Mouse (Mus musculus): Measurements from ENCODE around the gene Mettl9.

The Mettl9 gene

GRCm38 (mm10) chr7:121035161-121035721 is 996 bp downstream of the Mettl9 start:
- H3K36me3 ChIP-seq (ENCODE audit: insufficient read depth, low read length) = no peaks in the 10 kb centered on the region
- H3K4me1 ChIP-seq (replicated peaks; ENCODE audit: low read depth, low read length) = peaks cover 14% of the 10 kb centered on the region
- no peaks in the 10 kb centered on the region for H3K27me3 ChIP-seq (ENCODE audit: insufficient read depth, low read length)
- H3K9me3 ChIP-seq (ENCODE audit: low read length) = no peaks in the 10 kb centered on the region
- TF ChIP-seq NANOG (IDR thresholded peaks at IDR 0.05; ENCODE audit: borderline replicate concordance, low read length) (no peak), CTCF (conservative IDR thresholded peaks at IDR 0.05; ENCODE audit: low read length) (no peak), POU5F1 (IDR thresholded peaks at IDR 0.05; ENCODE audit: borderline replicate concordance, low read length) (no peak)
- peak overlapping the region; percentile 95 for H3K4me3 ChIP-seq (replicated peaks; ENCODE audit: low read length)

DNA sequence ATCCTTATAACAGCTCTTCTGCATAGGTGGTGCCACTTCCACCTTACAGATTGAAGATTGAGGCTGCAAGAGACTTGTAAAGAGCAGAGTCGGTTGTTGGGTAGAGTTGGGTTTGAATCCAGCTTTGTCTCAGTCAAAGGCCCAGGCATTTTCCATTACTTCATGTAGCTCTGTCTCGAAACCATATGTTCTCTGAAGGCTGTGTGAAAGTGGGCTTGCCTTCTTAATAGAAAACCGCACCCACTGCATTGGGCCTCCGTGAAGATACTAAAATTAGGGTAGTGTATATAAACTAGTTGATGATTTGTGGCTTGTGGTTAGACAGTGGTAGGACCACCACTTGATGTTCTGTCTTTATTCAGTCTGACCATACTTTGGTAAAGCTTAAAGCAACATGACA is 6.3 kb downstream of the Mettl9 start:
- Histone ChIP-seq H3K4me1 (replicated peaks; ENCODE audit: low read depth, low read length) (peaks cover 10% of the 10 kb centered on the region), H3K4me3 (replicated peaks; ENCODE audit: low read length) (no peak overlapping the region), H3K9me3 (ENCODE audit: low read length) (no peaks in the 10 kb centered on the region), H3K36me3 (ENCODE audit: insufficient read depth, low read length) (no peaks in the 10 kb centered on the region), H3K27me3 (ENCODE audit: insufficient read depth, low read length) (no peaks in the 10 kb centered on the region)
- TF ChIP-seq NANOG (IDR thresholded peaks at IDR 0.05; ENCODE audit: borderline replicate concordance, low read length) = no peak
- TF ChIP-seq CTCF (conservative IDR thresholded peaks at IDR 0.05; ENCODE audit: low read length) = no peak
- no peak for TF ChIP-seq POU5F1 (IDR thresholded peaks at IDR 0.05; ENCODE audit: borderline replicate concordance, low read length)

DNA sequence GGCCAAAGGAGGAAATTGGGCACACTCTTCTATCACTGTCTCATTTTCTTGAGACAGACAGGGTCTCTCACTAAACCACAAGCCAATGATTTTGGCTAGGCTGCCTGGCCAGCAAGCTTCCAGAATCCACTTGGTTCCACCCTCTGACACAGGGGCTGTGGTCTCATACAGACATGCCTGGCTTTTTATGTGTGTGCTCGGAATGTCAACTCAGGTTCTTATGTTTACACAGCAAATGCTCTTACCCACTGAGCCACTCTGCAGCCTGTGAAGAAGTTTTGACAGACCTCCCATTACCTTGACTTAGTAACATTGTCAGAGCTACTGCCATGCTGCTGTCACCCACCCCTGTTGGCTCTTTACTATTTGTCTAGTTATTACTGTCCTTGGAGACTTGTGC is 7.7 kb downstream of the Mettl9 start:
- TF ChIP-seq NANOG (IDR thresholded peaks at IDR 0.05; ENCODE audit: borderline replicate concordance, low read length) (no peak), CTCF (conservative IDR thresholded peaks at IDR 0.05; ENCODE audit: low read length) (no peak), POU5F1 (IDR thresholded peaks at IDR 0.05; ENCODE audit: borderline replicate concordance, low read length) (no peak)
- no peaks in the 10 kb centered on the region for H3K36me3 ChIP-seq (ENCODE audit: insufficient read depth, low read length)
- H3K4me1 ChIP-seq (replicated peaks; ENCODE audit: low read depth, low read length) = no peaks in the 10 kb centered on the region
- no peak overlapping the region for H3K4me3 ChIP-seq (replicated peaks; ENCODE audit: low read length)
- H3K9me3 ChIP-seq (ENCODE audit: low read length) = no peaks in the 10 kb centered on the region
- H3K27me3 ChIP-seq (ENCODE audit: insufficient read depth, low read length) = no peaks in the 10 kb centered on the region

DNA sequence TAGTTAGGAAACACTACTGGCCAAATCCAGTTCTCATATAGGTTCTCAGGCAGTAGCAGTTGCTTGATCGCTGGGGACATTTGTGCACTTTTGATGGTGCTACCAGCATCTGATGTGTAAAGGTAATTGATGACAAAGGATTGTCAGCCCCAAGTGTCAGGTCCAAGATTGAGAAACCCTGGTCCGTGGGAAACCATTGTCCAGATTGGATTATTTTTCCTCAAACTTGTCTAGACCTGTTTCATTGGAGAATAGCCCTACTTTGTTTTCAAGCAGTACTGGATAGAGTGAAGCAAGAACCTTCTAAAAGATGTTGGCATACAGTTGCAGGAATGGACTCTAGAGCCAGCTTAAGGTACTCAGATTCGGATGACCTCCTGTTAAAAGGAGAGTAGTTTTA is 8.8 kb downstream of the Mettl9 start:
- Histone ChIP-seq H3K27me3 (ENCODE audit: insufficient read depth, low read length) (no peaks in the 10 kb centered on the region), H3K9me3 (ENCODE audit: low read length) (no peaks in the 10 kb centered on the region), H3K4me1 (replicated peaks; ENCODE audit: low read depth, low read length) (no peaks in the 10 kb centered on the region), H3K36me3 (ENCODE audit: insufficient read depth, low read length) (peaks cover 2% of the 10 kb centered on the region; the same call in 1 of the 2 replicates), H3K4me3 (replicated peaks; ENCODE audit: low read length) (no peak overlapping the region)
- TF ChIP-seq POU5F1 (IDR thresholded peaks at IDR 0.05; ENCODE audit: borderline replicate concordance, low read length) = no peak
- no peak for TF ChIP-seq NANOG (IDR thresholded peaks at IDR 0.05; ENCODE audit: borderline replicate concordance, low read length)
- TF ChIP-seq CTCF (conservative IDR thresholded peaks at IDR 0.05; ENCODE audit: low read length) = no peak

GRCm38 (mm10) chr7:121043510-121043909 is 9.3 kb downstream of the Mettl9 start:
- Histone ChIP-seq H3K4me1 (replicated peaks; ENCODE audit: low read depth, low read length) (no peaks in the 10 kb centered on the region), H3K27me3 (ENCODE audit: insufficient read depth, low read length) (no peaks in the 10 kb centered on the region), H3K9me3 (ENCODE audit: low read length) (no peaks in the 10 kb centered on the region), H3K36me3 (ENCODE audit: insufficient read depth, low read length) (peaks cover 8% of the 10 kb centered on the region; the same call in 1 of the 2 replicates), H3K4me3 (replicated peaks; ENCODE audit: low read length) (no peak overlapping the region)
- TF ChIP-seq POU5F1 (IDR thresholded peaks at IDR 0.05; ENCODE audit: borderline replicate concordance, low read length) = no peak

GRCm38 (mm10) chr7:121044251-121044650 is 10.0 kb downstream of the Mettl9 start:
- TF ChIP-seq NANOG (IDR thresholded peaks at IDR 0.05; ENCODE audit: borderline replicate concordance, low read length) (no peak), POU5F1 (IDR thresholded peaks at IDR 0.05; ENCODE audit: borderline replicate concordance, low read length) (no peak), CTCF (conservative IDR thresholded peaks at IDR 0.05; ENCODE audit: low read length) (no peak)

DNA sequence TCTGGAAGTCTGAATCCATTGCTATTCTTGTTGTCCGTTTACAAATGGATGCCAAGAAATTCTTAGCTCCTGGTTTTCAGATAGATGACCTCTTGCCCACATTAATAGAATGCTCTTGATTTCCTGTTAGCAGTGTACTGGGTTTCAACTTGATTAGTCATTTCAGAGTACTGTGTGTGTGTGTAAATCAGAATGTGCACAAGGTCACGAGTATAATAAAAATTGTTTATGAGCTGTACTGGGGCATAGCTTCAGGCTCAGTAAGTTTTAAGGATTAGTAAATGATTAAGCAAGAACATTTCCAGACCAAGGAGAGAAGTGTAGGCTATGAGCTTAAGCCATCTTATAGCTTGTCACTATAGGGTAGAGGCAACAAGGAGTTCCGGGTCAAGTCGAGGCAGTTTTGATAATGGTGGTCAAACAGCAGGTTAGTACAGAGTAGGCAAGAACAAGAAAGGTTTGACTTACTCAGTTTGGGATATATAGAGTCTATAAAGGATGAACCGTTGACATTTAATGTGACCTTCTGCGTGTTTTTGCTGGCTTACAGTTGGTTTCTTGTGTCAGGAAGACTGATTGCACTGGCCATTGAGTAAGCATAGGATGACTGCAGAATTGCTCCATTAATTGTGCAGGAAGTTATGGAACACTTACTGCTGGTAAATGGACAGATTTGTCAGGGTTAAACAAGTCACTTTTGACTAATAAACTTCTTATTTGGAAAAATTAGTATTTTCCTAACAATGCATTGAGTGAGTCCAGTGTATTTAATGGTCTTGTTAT is 11.6 kb downstream of the Mettl9 start:
- Histone ChIP-seq H3K36me3 (ENCODE audit: insufficient read depth, low read length) (peaks cover 14% of the 10 kb centered on the region; the same call in 1 of the 2 replicates), H3K4me1 (replicated peaks; ENCODE audit: low read depth, low read length) (no peaks in the 10 kb centered on the region), H3K27me3 (ENCODE audit: insufficient read depth, low read length) (no peaks in the 10 kb centered on the region), H3K9me3 (ENCODE audit: low read length) (no peaks in the 10 kb centered on the region), H3K4me3 (replicated peaks; ENCODE audit: low read length) (no peak overlapping the region)
- TF ChIP-seq POU5F1 (IDR thresholded peaks at IDR 0.05; ENCODE audit: borderline replicate concordance, low read length) (no peak), NANOG (IDR thresholded peaks at IDR 0.05; ENCODE audit: borderline replicate concordance, low read length) (no peak), CTCF (conservative IDR thresholded peaks at IDR 0.05; ENCODE audit: low read length) (no peak)

More at GRCm38 (mm10) chr7:121044251-121044650, 10.0 kb downstream of the Mettl9 start:
- Histone ChIP-seq H3K27me3 (ENCODE audit: insufficient read depth, low read length) (no peaks in the 10 kb centered on the region), H3K4me1 (replicated peaks; ENCODE audit: low read depth, low read length) (no peaks in the 10 kb centered on the region), H3K9me3 (ENCODE audit: low read length) (no peaks in the 10 kb centered on the region), H3K4me3 (replicated peaks; ENCODE audit: low read length) (no peak overlapping the region), H3K36me3 (ENCODE audit: insufficient read depth, low read length) (peaks cover 13% of the 10 kb centered on the region; the same call in 1 of the 2 replicates)

GRCm38 (mm10) chr7:121047624-121048023 is 13.4 kb downstream of the Mettl9 start:
- peaks cover 29% of the 10 kb centered on the region for H3K36me3 ChIP-seq (ENCODE audit: insufficient read depth, low read length)
- H3K4me1 ChIP-seq (replicated peaks; ENCODE audit: low read depth, low read length) = no peaks in the 10 kb centered on the region
- no peaks in the 10 kb centered on the region for H3K27me3 ChIP-seq (ENCODE audit: insufficient read depth, low read length)
- H3K9me3 ChIP-seq (ENCODE audit: low read length) = no peaks in the 10 kb centered on the region
- no peak overlapping the region for H3K4me3 ChIP-seq (replicated peaks; ENCODE audit: low read length)
- TF ChIP-seq NANOG (IDR thresholded peaks at IDR 0.05; ENCODE audit: borderline replicate concordance, low read length) = no peak
- no peak for TF ChIP-seq POU5F1 (IDR thresholded peaks at IDR 0.05; ENCODE audit: borderline replicate concordance, low read length)
- TF ChIP-seq CTCF (conservative IDR thresholded peaks at IDR 0.05; ENCODE audit: low read length) = no peak

Data from E14TG2a.4 (cell line).